Mouse (Mus musculus) stomach, embryonic 14.5 days (tissue): Measurements from ENCODE around the gene Trim27. TPM values are rescaled to one million over a fixed set of nuclear protein-coding genes. Genes with fewer than 3 reads are reported as not detected.

Experiments used
- ATAC-seq: fragments of 200-750 bp; cut with Nextera tagmentation; 2 replicates; pipeline ENCODE4 v1.8.0; 2017; ENCODE audit warnings: low read depth, moderate TSS enrichment; ENCODE audit not compliant: insufficient number of reproducible peaks, insufficient read depth, low FRiP score
- H3K27ac ChIP-seq: fragments of 300-500 bp; sonication (generic); 2 replicates; pipeline ENCODE4 v1.5.1; 2014; ENCODE audit warnings: mild to moderate bottlenecking, low read length, moderate library complexity, mixed read lengths
- H3K27me3 ChIP-seq: fragments of 300-500 bp; sonication (generic); 2 replicates; pipeline ENCODE4 v1.6.1; 2014; ENCODE audit warnings: low read length, control low read depth, mixed read lengths; ENCODE audit not compliant: control insufficient read depth, insufficient read depth
- H3K36me3 ChIP-seq: fragments of 300-500 bp; sonication (generic); 2 replicates; pipeline ENCODE4 v1.6.1; 2014; ENCODE audit warnings: mild to moderate bottlenecking, control low read depth, low read length, moderate library complexity, mixed read lengths; ENCODE audit not compliant: control insufficient read depth, insufficient read depth
- H3K4me1 ChIP-seq: fragments of 300-500 bp; sonication (generic); 2 replicates; pipeline ENCODE4 v1.6.1; 2014; ENCODE audit warnings: low read length, control low read depth, mixed read lengths; ENCODE audit not compliant: control insufficient read depth, insufficient read depth
- H3K4me2 ChIP-seq: fragments of 300-500 bp; sonication (generic); replicated peaks from 2 replicates; pipeline ENCODE4 v1.6.1; 2014; ENCODE audit warnings: low read depth, low read length, control low read depth
- H3K4me3 ChIP-seq: fragments of 300-500 bp; sonication (generic); 2 replicates; pipeline ENCODE4 v1.5.1; 2014; ENCODE audit warnings: low read depth, low read length, control low read depth
- H3K9ac ChIP-seq: fragments of 300-500 bp; sonication (generic); replicated peaks from 2 replicates; pipeline ENCODE4 v1.6.1; 2014; ENCODE audit warnings: low read depth, mild to moderate bottlenecking, control low read depth, low read length, moderate library complexity, mixed read lengths
- H3K9me3 ChIP-seq: fragments of 300-500 bp; sonication (generic); 2 replicates; pipeline ENCODE4 v1.6.1; 2016; ENCODE audit warnings: low read depth, low read length, control low read depth; ENCODE audit not compliant: control insufficient read depth
- WGBS: fragments of 180-500 bp; shearing (Covaris S2); extraction: QIAGEN DNeasy Blood & Tissue Kit; methylation state at CpG from one replicate; pipeline ENCODE4 v1.1.7; 2014; 5-methylcytosine and 5-hydroxymethylcytosine counted together
- polyA plus RNA-seq: library from polyadenylated mRNA; unstranded; fragments of >200 nt; fragmentation: Nextera tagmentation; extraction: Ambion mirVana; gene quantifications from 2 replicates; pipeline ENCODE4 v1.2.1, GENCODE M21; 2014

Trim27 gene
- polyA plus RNA-seq: 123 and 128 TPM in 2 replicates

GRCm38 (mm10) chr13:21179367-21179723 lies at the start of gene Trim27:
TSS of gene Trim27 (plus strand) at chr13:21179445.
- peaks cover 15% of the 10 kb centered on the region for H3K4me1 ChIP-seq
- peak within 1 kb of the TSS; percentile 95 for H3K27ac ChIP-seq
- peak; percentile 47; the same call in 1 of the 2 replicates for ATAC-seq
- H3K9me3 ChIP-seq: no peaks in the 10 kb centered on the region
- H3K36me3 ChIP-seq: peaks cover 24% of the 10 kb centered on the region
- no peaks in the 10 kb centered on the region for H3K27me3 ChIP-seq
- WGBS: under 1% methylated on average over 15 of the region's 15 CpGs
- H3K4me3 ChIP-seq: peak within 1 kb of the TSS; percentile 100
- H3K9ac ChIP-seq: peak within 1 kb of the TSS; percentile 95
- H3K4me2 ChIP-seq: peak within 1 kb of the TSS; percentile 83

GRCm38 (mm10) chr13:21142421-21142820 lies 36.8 kb upstream of the Trim27 start:
- Histone ChIP-seq H3K4me2 (no peak overlapping the region), H3K4me3 (no peak overlapping the region), H3K36me3 (no peaks in the 10 kb centered on the region), H3K4me1 (no peaks in the 10 kb centered on the region), H3K9me3 (no peaks in the 10 kb centered on the region), H3K27ac (no peak overlapping the region), H3K9ac (no peak overlapping the region), H3K27me3 (no peaks in the 10 kb centered on the region)
- ATAC-seq: no peak
- WGBS: 28% methylated on average over 8 of the region's 8 CpGs

GRCm38 (mm10) chr13:21145767-21146166 lies 33.5 kb upstream of the Trim27 start, which contains the start of gene Olfr1368:
TSS of gene Olfr1368 (minus strand) at chr13:21145867.
- H3K4me1 ChIP-seq: no peaks in the 10 kb centered on the region
- no peak within 1 kb of the TSS for H3K27ac ChIP-seq
- 72% methylated on average over 4 of the region's 4 CpGs for WGBS
- no peaks in the 10 kb centered on the region for H3K27me3 ChIP-seq
- no peak within 1 kb of the TSS for H3K4me2 ChIP-seq
- H3K4me3 ChIP-seq: no peak within 1 kb of the TSS
- no peaks in the 10 kb centered on the region for H3K36me3 ChIP-seq
- no peaks in the 10 kb centered on the region for H3K9me3 ChIP-seq
- H3K9ac ChIP-seq: no peak within 1 kb of the TSS
- ATAC-seq: no peak

- Histone ChIP-seq H3K4me1 (no peaks in the 10 kb centered on the region), H3K4me3 (no peak overlapping the region), H3K36me3 (no peaks in the 10 kb centered on the region), H3K27ac (no peak overlapping the region), H3K9ac (no peak overlapping the region), H3K9me3 (no peaks in the 10 kb centered on the region), H3K4me2 (no peak overlapping the region), H3K27me3 (no peaks in the 10 kb centered on the region)
- WGBS: 76% methylated on average over 5 of the region's 5 CpGs
- no peak for ATAC-seq
These were observed 23.4 kb upstream of the Trim27 start for GRCm38 (mm10) chr13:21155888-21156287.

GRCm38 (mm10) chr13:21158071-21158470 lies 21.2 kb upstream of the Trim27 start:
- Histone ChIP-seq H3K4me3 (peak overlapping the region; percentile 49), H3K27me3 (no peaks in the 10 kb centered on the region), H3K4me2 (peak overlapping the region; percentile 62), H3K9ac (no peak overlapping the region), H3K36me3 (no peaks in the 10 kb centered on the region), H3K4me1 (no peaks in the 10 kb centered on the region), H3K27ac (no peak overlapping the region), H3K9me3 (no peaks in the 10 kb centered on the region)
- WGBS: 12% methylated on average over 9 of the region's 9 CpGs
- no peak for ATAC-seq

GRCm38 (mm10) chr13:21158785-21159474 lies 20.3 kb upstream of the Trim27 start:
- no peaks in the 10 kb centered on the region for H3K9me3 ChIP-seq
- no peaks in the 10 kb centered on the region for H3K27me3 ChIP-seq
- H3K4me1 ChIP-seq: no peaks in the 10 kb centered on the region
- peak overlapping the region; percentile 62 for H3K4me2 ChIP-seq
- no peak overlapping the region for H3K27ac ChIP-seq
- H3K4me3 ChIP-seq: peak overlapping the region; percentile 49
- H3K9ac ChIP-seq: no peak overlapping the region; the same call in 1 of the 2 replicates
- no peaks in the 10 kb centered on the region for H3K36me3 ChIP-seq
- ATAC-seq: 0 out of 2 replicates have a peak, but pooled peaks have one; percentile 30
- under 1% methylated on average over 19 of the region's 19 CpGs for WGBS

- under 1% methylated on average over 15 of the region's 15 CpGs for WGBS
- Histone ChIP-seq H3K27ac (no peak overlapping the region), H3K36me3 (no peaks in the 10 kb centered on the region), H3K9me3 (no peaks in the 10 kb centered on the region), H3K27me3 (no peaks in the 10 kb centered on the region), H3K4me2 (peak overlapping the region; percentile 62), H3K4me3 (peak overlapping the region; percentile 49), H3K4me1 (no peaks in the 10 kb centered on the region), H3K9ac (no peak overlapping the region; the same call in 1 of the 2 replicates)
- ATAC-seq: no peak
These were observed 19.8 kb upstream of the Trim27 start for GRCm38 (mm10) chr13:21159475-21159819.

- Histone ChIP-seq H3K27ac (no peak overlapping the region), H3K27me3 (no peaks in the 10 kb centered on the region), H3K4me3 (peak overlapping the region; percentile 49), H3K4me2 (peak overlapping the region; percentile 62), H3K9me3 (no peaks in the 10 kb centered on the region), H3K4me1 (no peaks in the 10 kb centered on the region), H3K9ac (peak overlapping the region; percentile 4; the same call in 1 of the 2 replicates), H3K36me3 (no peaks in the 10 kb centered on the region)
- under 1% methylated on average over 16 of the region's 16 CpGs for WGBS
- ATAC-seq: 0 out of 2 replicates have a peak, but pooled peaks have one; percentile 31
These were observed 19.2 kb upstream of the Trim27 start for GRCm38 (mm10) chr13:21160041-21160511.
